Mouse (Mus musculus): ENCODE measurements at regions not wholly inside any gene's neighbourhood (a gene's known extent, or its start where the extent isn't known, plus 50 kb on each side); places are given as distances from the start of the nearest gene placed in this dataset.
"Not testable (repeated sequence)": the region's sequence is repeated elsewhere in the genome, so short reads cannot be mapped to it uniquely, and the experiment has no call there.

DNA sequence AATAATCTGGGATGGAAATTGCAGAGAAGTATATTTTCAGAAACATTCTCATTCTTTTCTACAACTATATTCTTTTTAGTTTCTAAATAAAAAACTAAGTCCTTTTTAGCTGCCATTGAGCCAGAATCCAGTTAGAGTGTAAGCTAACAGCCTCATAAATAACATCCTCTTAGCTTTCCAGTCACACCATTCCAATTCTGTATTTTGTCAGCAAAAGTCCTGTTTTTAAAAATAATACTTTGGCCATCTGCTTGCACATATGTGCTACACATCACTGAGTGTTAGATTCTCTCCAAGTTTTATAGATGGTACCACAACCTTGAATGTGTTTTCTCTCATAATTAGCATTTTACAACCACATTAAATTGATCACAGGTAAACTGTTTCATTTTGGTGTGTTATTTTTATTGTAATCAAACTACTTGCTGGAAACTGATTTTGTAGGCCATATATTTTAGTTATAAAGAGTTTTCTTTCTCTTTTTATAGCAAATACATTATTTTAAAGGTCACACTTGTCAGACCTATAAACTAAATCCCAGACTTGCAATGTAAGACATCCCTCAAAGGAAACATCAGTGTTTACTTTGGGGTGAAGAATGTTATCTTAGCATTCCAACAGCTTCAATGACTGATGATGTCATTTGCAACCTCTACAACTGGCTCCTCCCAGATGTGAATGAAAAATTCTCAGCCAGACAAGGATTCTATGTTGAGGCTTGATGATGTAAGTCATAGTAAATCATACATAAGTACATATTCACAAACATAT is 1878.9 kb upstream of the Flrt2 start:
- no peaks in the 10 kb centered on the region for H3K36me3 ChIP-seq (ENCODE audit: control insufficient read depth, insufficient read depth, low read length)
- no peak overlapping the region for H3K27ac ChIP-seq (replicated peaks; ENCODE audit: low read depth, low read length)
- no peak overlapping the region for H3K9ac ChIP-seq (ENCODE audit: low read depth, low read length)
- no peaks in the 10 kb centered on the region for H3K27me3 ChIP-seq (replicated peaks; ENCODE audit: control insufficient read depth, insufficient read depth, low read length)
- ATAC-seq (ENCODE audit: low read depth) (no peak), DNase-seq (ENCODE audit: low spot score) (no peak)
- no peak overlapping the region for H3K4me3 ChIP-seq (ENCODE audit: low read depth, low read length)
- H3K4me2 ChIP-seq (ENCODE audit: low read depth, low read length): no peak overlapping the region
- no peaks in the 10 kb centered on the region for H3K4me1 ChIP-seq (ENCODE audit: control insufficient read depth, insufficient read depth, low read length)
- no peaks in the 10 kb centered on the region for H3K9me3 ChIP-seq (ENCODE audit: control insufficient read depth, low read length)

DNA sequence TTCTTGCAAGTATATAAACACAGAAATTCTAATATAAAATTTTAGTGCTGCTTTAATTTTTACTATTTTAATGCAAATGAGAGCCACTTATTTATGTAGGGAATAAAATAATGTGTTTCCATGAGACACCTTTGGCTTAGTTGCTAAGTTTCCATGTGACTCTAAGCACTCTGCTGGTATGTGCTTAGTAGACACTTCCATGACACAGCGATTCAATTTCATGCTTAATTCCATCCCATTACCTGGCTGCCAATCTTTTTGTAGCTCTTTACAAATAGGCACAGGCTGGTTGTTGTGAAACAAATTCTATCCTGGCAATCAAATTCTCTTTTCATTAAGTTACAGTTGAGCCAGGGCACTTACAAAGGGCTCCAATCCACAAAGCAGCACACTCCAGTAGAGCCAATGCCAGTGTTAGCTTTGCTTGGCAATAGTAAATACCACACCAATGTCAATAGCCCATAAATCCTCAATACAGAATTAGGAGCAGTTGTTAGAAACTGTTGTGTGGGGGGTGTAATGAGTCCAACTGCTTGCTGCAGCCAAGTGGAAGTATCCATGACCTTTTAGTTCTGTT is 1841.0 kb upstream of the Flrt2 start:
- Histone ChIP-seq H3K27me3 (replicated peaks; ENCODE audit: control insufficient read depth, insufficient read depth, low read length) (no peaks in the 10 kb centered on the region), H3K4me2 (ENCODE audit: low read depth, low read length) (no peak overlapping the region), H3K4me1 (ENCODE audit: control insufficient read depth, insufficient read depth, low read length) (no peaks in the 10 kb centered on the region), H3K9ac (ENCODE audit: low read depth, low read length) (no peak overlapping the region), H3K27ac (replicated peaks; ENCODE audit: low read depth, low read length) (no peak overlapping the region), H3K4me3 (ENCODE audit: low read depth, low read length) (no peak overlapping the region), H3K36me3 (ENCODE audit: control insufficient read depth, insufficient read depth, low read length) (no peaks in the 10 kb centered on the region), H3K9me3 (ENCODE audit: control insufficient read depth, low read length) (no peaks in the 10 kb centered on the region)
- DNase-seq (ENCODE audit: low spot score): peak; percentile 16
- 59% methylated on average over 1 of the region's 1 CpGs for WGBS
- ATAC-seq (ENCODE audit: low read depth): no peak

GRCm38 (mm10) chr12:93851660-93852059 is 1840.4 kb upstream of the Flrt2 start:
- Histone ChIP-seq H3K36me3 (ENCODE audit: control insufficient read depth, insufficient read depth, low read length) (no peaks in the 10 kb centered on the region), H3K4me3 (ENCODE audit: low read depth, low read length) (no peak overlapping the region), H3K9me3 (ENCODE audit: control insufficient read depth, low read length) (no peaks in the 10 kb centered on the region), H3K9ac (ENCODE audit: low read depth, low read length) (no peak overlapping the region), H3K27me3 (replicated peaks; ENCODE audit: control insufficient read depth, insufficient read depth, low read length) (no peaks in the 10 kb centered on the region), H3K4me2 (ENCODE audit: low read depth, low read length) (no peak overlapping the region), H3K27ac (replicated peaks; ENCODE audit: low read depth, low read length) (no peak overlapping the region), H3K4me1 (ENCODE audit: control insufficient read depth, insufficient read depth, low read length) (no peaks in the 10 kb centered on the region)
- WGBS: 44% methylated on average over 1 of the region's 1 CpGs
- ATAC-seq (ENCODE audit: low read depth): no peak
- DNase-seq (ENCODE audit: low spot score): no peak

GRCm38 (mm10) chr12:93885946-93886345 is 1806.1 kb upstream of the Flrt2 start:
- no peak overlapping the region for H3K4me3 ChIP-seq (ENCODE audit: low read depth, low read length)
- H3K36me3 ChIP-seq (ENCODE audit: control insufficient read depth, insufficient read depth, low read length): no peaks in the 10 kb centered on the region
- no peak overlapping the region for H3K9ac ChIP-seq (ENCODE audit: low read depth, low read length)
- ATAC-seq (ENCODE audit: low read depth): no peak
- H3K4me1 ChIP-seq (ENCODE audit: control insufficient read depth, insufficient read depth, low read length): no peaks in the 10 kb centered on the region
- no peak overlapping the region for H3K27ac ChIP-seq (replicated peaks; ENCODE audit: low read depth, low read length)
- H3K27me3 ChIP-seq (replicated peaks; ENCODE audit: control insufficient read depth, insufficient read depth, low read length): no peaks in the 10 kb centered on the region
- H3K9me3 ChIP-seq (ENCODE audit: control insufficient read depth, low read length): no peaks in the 10 kb centered on the region
- DNase-seq (ENCODE audit: low spot score): no peak
- H3K4me2 ChIP-seq (ENCODE audit: low read depth, low read length): no peak overlapping the region
- WGBS: 45% methylated on average over 2 of the region's 2 CpGs

DNA sequence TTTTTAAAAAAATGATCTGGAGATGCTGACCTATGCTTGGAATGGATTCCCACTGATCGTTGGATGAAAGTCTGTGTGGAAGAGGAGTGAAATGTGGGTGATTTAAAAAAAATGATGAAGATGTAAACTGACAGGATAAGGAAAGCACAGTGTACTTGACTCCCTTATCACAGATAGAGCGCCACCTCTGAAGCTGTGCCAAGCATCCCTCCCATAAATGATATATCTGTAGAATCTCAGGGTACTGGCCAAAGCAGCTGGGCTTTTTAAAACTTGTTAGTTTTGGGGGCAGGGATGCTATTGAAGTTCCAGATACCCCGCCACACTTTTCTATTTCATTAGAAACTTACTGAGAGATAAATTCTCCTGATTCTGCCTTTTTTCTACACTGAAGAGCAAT is 1801.9 kb upstream of the Flrt2 start:
- no peaks in the 10 kb centered on the region for H3K4me1 ChIP-seq (ENCODE audit: control insufficient read depth, insufficient read depth, low read length)
- no peak overlapping the region for H3K9ac ChIP-seq (ENCODE audit: low read depth, low read length)
- H3K27ac ChIP-seq (replicated peaks; ENCODE audit: low read depth, low read length): no peak overlapping the region
- no peak overlapping the region for H3K4me3 ChIP-seq (ENCODE audit: low read depth, low read length)
- 82% methylated on average over 3 of the region's 3 CpGs for WGBS
- no peak for DNase-seq (ENCODE audit: low spot score)
- no peaks in the 10 kb centered on the region for H3K27me3 ChIP-seq (replicated peaks; ENCODE audit: control insufficient read depth, insufficient read depth, low read length)
- H3K36me3 ChIP-seq (ENCODE audit: control insufficient read depth, insufficient read depth, low read length): no peaks in the 10 kb centered on the region
- ATAC-seq (ENCODE audit: low read depth): no peak
- H3K4me2 ChIP-seq (ENCODE audit: low read depth, low read length): no peak overlapping the region
- no peaks in the 10 kb centered on the region for H3K9me3 ChIP-seq (ENCODE audit: control insufficient read depth, low read length)

DNA sequence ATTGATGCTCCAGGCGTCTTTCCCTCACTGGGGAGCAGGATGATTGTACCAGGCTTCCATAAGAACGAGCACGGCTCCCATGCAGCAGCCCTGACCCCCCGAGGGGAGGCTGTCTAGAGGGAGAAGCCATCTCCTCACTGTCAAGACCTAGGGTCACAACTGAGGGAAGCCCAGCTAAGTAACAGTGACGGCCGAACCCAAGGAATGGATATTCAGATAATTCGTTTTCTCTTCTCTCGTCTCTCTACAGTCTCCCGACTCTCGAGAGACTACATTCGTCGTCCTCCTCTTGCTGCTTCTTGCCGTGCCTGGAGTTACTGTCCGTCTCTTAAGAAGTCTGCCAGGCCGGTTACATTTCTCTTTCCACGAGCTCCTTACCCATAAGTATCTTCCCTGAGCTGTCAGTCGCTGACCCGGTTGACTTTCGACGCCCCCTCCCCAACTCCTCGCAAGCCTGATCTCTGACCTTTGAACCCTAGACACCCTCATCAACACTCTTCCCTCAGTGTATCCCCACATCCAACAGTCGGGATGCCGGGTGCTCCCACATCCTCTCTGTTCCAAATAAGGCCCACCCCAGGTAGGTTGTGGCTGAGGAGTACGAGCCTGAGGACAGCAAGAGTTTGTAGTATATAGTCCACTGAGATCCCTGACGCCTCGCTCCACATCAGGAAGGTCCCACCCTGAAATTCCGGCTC is 1763.3 kb upstream of the Flrt2 start:
- not testable (repeated sequence) for H3K9ac ChIP-seq (ENCODE audit: low read depth, low read length); H3K4me1 ChIP-seq (ENCODE audit: control insufficient read depth, insufficient read depth, low read length); ATAC-seq (ENCODE audit: low read depth); DNase-seq (ENCODE audit: low spot score); H3K36me3 ChIP-seq (ENCODE audit: control insufficient read depth, insufficient read depth, low read length); H3K9me3 ChIP-seq (ENCODE audit: control insufficient read depth, low read length); H3K27me3 ChIP-seq (replicated peaks; ENCODE audit: control insufficient read depth, insufficient read depth, low read length); H3K4me2 ChIP-seq (ENCODE audit: low read depth, low read length); H3K4me3 ChIP-seq (ENCODE audit: low read depth, low read length); H3K27ac ChIP-seq (replicated peaks; ENCODE audit: low read depth, low read length)
- 86% methylated on average over 1 of the region's 27 CpGs for WGBS

DNA sequence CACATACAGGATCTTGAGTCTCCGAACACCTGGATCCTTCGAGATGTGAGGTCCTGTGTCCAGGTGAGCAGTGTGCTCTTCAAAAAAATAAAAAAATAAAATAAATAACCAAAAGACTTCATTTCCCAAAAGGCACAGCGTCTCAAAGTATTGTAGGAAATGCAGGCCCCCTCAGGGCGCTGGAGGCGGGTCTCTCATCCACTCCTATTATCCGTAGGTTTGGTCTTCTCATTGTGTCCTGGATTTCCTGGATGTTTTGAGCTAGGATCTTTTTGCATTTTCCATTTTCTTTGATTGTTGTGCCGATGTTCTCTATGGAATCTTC is 1762.8 kb upstream of the Flrt2 start:
- 91% methylated on average over 3 of the region's 7 CpGs for WGBS
- ATAC-seq (ENCODE audit: low read depth); DNase-seq (ENCODE audit: low spot score); H3K36me3 ChIP-seq (ENCODE audit: control insufficient read depth, insufficient read depth, low read length); H3K4me1 ChIP-seq (ENCODE audit: control insufficient read depth, insufficient read depth, low read length); H3K4me3 ChIP-seq (ENCODE audit: low read depth, low read length); H3K27me3 ChIP-seq (replicated peaks; ENCODE audit: control insufficient read depth, insufficient read depth, low read length); H3K27ac ChIP-seq (replicated peaks; ENCODE audit: low read depth, low read length); H3K9me3 ChIP-seq (ENCODE audit: control insufficient read depth, low read length); H3K4me2 ChIP-seq (ENCODE audit: low read depth, low read length); H3K9ac ChIP-seq (ENCODE audit: low read depth, low read length): not testable (repeated sequence)

GRCm38 (mm10) chr12:93930242-93930641 is 1761.8 kb upstream of the Flrt2 start:
- not testable (repeated sequence) for H3K4me3 ChIP-seq (ENCODE audit: low read depth, low read length); H3K9me3 ChIP-seq (ENCODE audit: control insufficient read depth, low read length); H3K4me1 ChIP-seq (ENCODE audit: control insufficient read depth, insufficient read depth, low read length); H3K9ac ChIP-seq (ENCODE audit: low read depth, low read length); DNase-seq (ENCODE audit: low spot score); H3K27ac ChIP-seq (replicated peaks; ENCODE audit: low read depth, low read length); H3K27me3 ChIP-seq (replicated peaks; ENCODE audit: control insufficient read depth, insufficient read depth, low read length); H3K4me2 ChIP-seq (ENCODE audit: low read depth, low read length); H3K36me3 ChIP-seq (ENCODE audit: control insufficient read depth, insufficient read depth, low read length); ATAC-seq (ENCODE audit: low read depth)
- WGBS: 91% methylated on average over 11 of the region's 11 CpGs

- no peaks in the 10 kb centered on the region for H3K27me3 ChIP-seq (replicated peaks; ENCODE audit: control insufficient read depth, insufficient read depth, low read length)
- WGBS: 74% methylated on average over 1 of the region's 1 CpGs
- no peak for ATAC-seq (ENCODE audit: low read depth)
These were observed 1731.2 kb upstream of the Flrt2 start for GRCm38 (mm10) chr12:93960869-93961268.

More at GRCm38 (mm10) chr12:93960869-93961268, 1731.2 kb upstream of the Flrt2 start:
- H3K9me3 ChIP-seq (ENCODE audit: control insufficient read depth, low read length): no peaks in the 10 kb centered on the region
- no peak overlapping the region for H3K9ac ChIP-seq (ENCODE audit: low read depth, low read length)
- no peak overlapping the region for H3K27ac ChIP-seq (replicated peaks; ENCODE audit: low read depth, low read length)
- no peaks in the 10 kb centered on the region for H3K36me3 ChIP-seq (ENCODE audit: control insufficient read depth, insufficient read depth, low read length)
- no peak for DNase-seq (ENCODE audit: low spot score)
- H3K4me2 ChIP-seq (ENCODE audit: low read depth, low read length): no peak overlapping the region
- H3K4me1 ChIP-seq (ENCODE audit: control insufficient read depth, insufficient read depth, low read length): no peaks in the 10 kb centered on the region
- no peak overlapping the region for H3K4me3 ChIP-seq (ENCODE audit: low read depth, low read length)
